Mouse (Mus musculus) CH12.LX (cell line): ENCODE measurements at regions not wholly inside any gene's neighbourhood (a gene's known extent, or its start where the extent isn't known, plus 50 kb on each side); places are given as distances from the start of the nearest gene placed in this dataset.

Experiments
- DNase-seq: peaks from one replicate; pipeline ENCODE4 v3.0.0-alpha.2; 2013; ENCODE audit errors: extremely low read depth
- H3K27ac ChIP-seq: 2 replicates; pipeline ENCODE4 v1.5.1; 2012; ENCODE audit warnings: low read depth, mild to moderate bottlenecking, control low read depth, moderate library complexity; ENCODE audit not compliant: insufficient read depth
- H3K27me3 ChIP-seq: replicated peaks from 2 replicates; pipeline ENCODE3; 2012; ENCODE audit warnings: inconsistent platforms
- H3K36me3 ChIP-seq, 2 experiments: replicated peaks in 1 of 2; 2 replicates each; pipeline versions ENCODE3 to v1.6.1; 2012; ENCODE audit warnings: inconsistent platforms in 1 of 2, low read length in 1 of 2, mild to moderate bottlenecking in 1 of 2, mixed read lengths in 1 of 2, moderate library complexity in 1 of 2; ENCODE audit not compliant: control insufficient read depth in 1 of 2, insufficient read depth in 1 of 2
- H3K4me1 ChIP-seq, 2 experiments: 2 replicates each; pipeline ENCODE4 v1.6.1; 2012; ENCODE audit warnings: inconsistent platforms in 1 of 2, moderate library complexity in 1 of 2; ENCODE audit not compliant: insufficient read depth in 2 of 2, control insufficient read depth in 1 of 2
- H3K4me2 ChIP-seq: 2 replicates; pipeline ENCODE4 v1.6.1; 2012; ENCODE audit warnings: low read depth, mild to moderate bottlenecking, control low read depth; ENCODE audit not compliant: poor library complexity, insufficient read depth, severe bottlenecking
- H3K4me3 ChIP-seq, 3 experiments: fragments of 150-350 bp in 1 of 3; sonication (generic) in 1 of 3; replicated peaks in 1 of 3; 2 replicates each; pipeline versions ENCODE3 to v1.5.1; 2011 to 2012; ENCODE audit warnings: low read depth in 2 of 3, low read length in 2 of 3, mild to moderate bottlenecking in 2 of 3, moderate library complexity in 2 of 3, control low read depth in 1 of 3, improper control_type of control experiment in 1 of 3, inconsistent platforms in 1 of 3, mixed read lengths in 1 of 3; ENCODE audit not compliant: poor library complexity in 1 of 3
- H3K79me2 ChIP-seq: replicated peaks from 2 replicates; pipeline ENCODE4 v1.6.1; 2012; ENCODE audit warnings: mild to moderate bottlenecking, moderate library complexity; ENCODE audit not compliant: control insufficient read depth, poor library complexity, insufficient read depth, severe bottlenecking; ENCODE audit errors: extremely low read depth
- H3K9ac ChIP-seq: 2 replicates; pipeline ENCODE4 v1.6.1; 2012; ENCODE audit warnings: low read depth, mild to moderate bottlenecking, control low read depth, moderate library complexity; ENCODE audit not compliant: insufficient read depth
- H3K9me3 ChIP-seq: replicated peaks from 2 replicates; pipeline ENCODE3; 2012; ENCODE audit warnings: low read length, inconsistent platforms, mixed read lengths
- BHLHE40 ChIP-seq: IDR thresholded peaks from 2 replicates; pipeline ENCODE4 v1.6.1; 2011; ENCODE audit warnings: mild to moderate bottlenecking, low read depth, low read length, improper control_type of control experiment
- CHD1 ChIP-seq: IDR thresholded peaks from 2 replicates; pipeline ENCODE4 v1.6.1; 2012; ENCODE audit warnings: low read depth, low read length, improper control_type of control experiment, inconsistent platforms
- CHD2 ChIP-seq: IDR thresholded peaks from 2 replicates; pipeline ENCODE4 v1.6.1; 2011; ENCODE audit warnings: low read length, improper control_type of control experiment
- CTCF ChIP-seq, 2 experiments: IDR thresholded peaks in 1 of 2; conservative IDR thresholded peaks in 1 of 2; 2 replicates each; pipeline ENCODE4 v1.5.1; 2011 to 2012; ENCODE audit warnings: low read depth in 2 of 2, low read length in 2 of 2, improper control_type of control experiment in 1 of 2, inconsistent platforms in 1 of 2, mild to moderate bottlenecking in 1 of 2, moderate library complexity in 1 of 2
- E2F4 ChIP-seq: IDR thresholded peaks from 2 replicates; pipeline ENCODE4 v1.6.1; 2011; ENCODE audit warnings: low read depth, low read length, improper control_type of control experiment; ENCODE audit not compliant: insufficient replicate concordance
- ELF1 ChIP-seq: IDR thresholded peaks from 2 replicates; pipeline ENCODE4 v1.6.1; 2014; ENCODE audit warnings: low read depth, mild to moderate bottlenecking, inconsistent platforms, low read length, improper control_type of control experiment
- EP300 ChIP-seq: IDR thresholded peaks from 2 replicates; pipeline ENCODE4 v1.6.1; 2011; ENCODE audit warnings: low read length, improper control_type of control experiment
- ETS1 ChIP-seq: conservative IDR thresholded peaks from 2 replicates; pipeline ENCODE4 v1.6.1; 2012; ENCODE audit warnings: low read depth, mild to moderate bottlenecking, inconsistent platforms, low read length, improper control_type of control experiment, moderate library complexity
- HCFC1 ChIP-seq: IDR thresholded peaks from 2 replicates; pipeline ENCODE4 v1.6.1; 2012; ENCODE audit warnings: low read depth, mild to moderate bottlenecking, inconsistent platforms, low read length, improper control_type of control experiment
- IRF4 ChIP-seq: IDR thresholded peaks from 2 replicates; pipeline ENCODE4 v1.6.1; 2014; ENCODE audit warnings: low read depth, mild to moderate bottlenecking, inconsistent platforms, low read length, improper control_type of control experiment
- JUND ChIP-seq: conservative IDR thresholded peaks from 2 replicates; pipeline ENCODE4 v1.6.1; 2011; ENCODE audit warnings: low read depth, low read length, improper control_type of control experiment
- KAT2A ChIP-seq: IDR thresholded peaks from 2 replicates; pipeline ENCODE4 v1.6.1; 2012; ENCODE audit warnings: low read length, improper control_type of control experiment, inconsistent platforms; ENCODE audit not compliant: insufficient replicate concordance
- MAFK ChIP-seq: IDR thresholded peaks from 2 replicates; pipeline ENCODE4 v1.6.1; 2011; ENCODE audit warnings: low read length, improper control_type of control experiment; ENCODE audit not compliant: insufficient replicate concordance
- MAZ ChIP-seq: IDR thresholded peaks from 2 replicates; pipeline ENCODE4 v1.6.1; 2012; ENCODE audit warnings: low read depth, mild to moderate bottlenecking, inconsistent platforms, low read length, improper control_type of control experiment, moderate library complexity
- NELFE ChIP-seq: IDR thresholded peaks from 2 replicates; pipeline ENCODE4 v1.6.1; 2011; ENCODE audit warnings: low read depth, low read length, improper control_type of control experiment
- NRF1 ChIP-seq: IDR thresholded peaks from 2 replicates; pipeline ENCODE4 v1.6.1; 2014; ENCODE audit warnings: low read depth, mild to moderate bottlenecking, inconsistent platforms, low read length, improper control_type of control experiment, moderate library complexity
- PAX5 ChIP-seq: IDR thresholded peaks from 2 replicates; pipeline ENCODE4 v1.6.1; 2012; ENCODE audit warnings: low read length, inconsistent platforms, mixed read lengths
- RCOR1 ChIP-seq: conservative IDR thresholded peaks from 2 replicates; pipeline ENCODE4 v1.6.1; 2012; ENCODE audit warnings: low read depth, mild to moderate bottlenecking, inconsistent platforms, low read length, improper control_type of control experiment
- SIN3A ChIP-seq: IDR thresholded peaks from 2 replicates; pipeline ENCODE4 v1.6.1; 2012; ENCODE audit warnings: low read length, improper control_type of control experiment, inconsistent platforms
- USF2 ChIP-seq: conservative IDR thresholded peaks from 2 replicates; pipeline ENCODE4 v1.6.1; 2011; ENCODE audit warnings: low read depth, low read length, improper control_type of control experiment
- ZC3H11A ChIP-seq: IDR thresholded peaks from 2 replicates; pipeline ENCODE4 v1.6.1; 2012; ENCODE audit warnings: low read depth, mild to moderate bottlenecking, inconsistent platforms, low read length, improper control_type of control experiment
- ZMIZ1 ChIP-seq: IDR thresholded peaks from 2 replicates; pipeline ENCODE4 v1.6.1; 2012; ENCODE audit warnings: low read depth, mild to moderate bottlenecking, inconsistent platforms, low read length, improper control_type of control experiment
- ZNF384 ChIP-seq: IDR thresholded peaks from 2 replicates; pipeline ENCODE4 v1.6.1; 2012; ENCODE audit warnings: low read depth, low read length, improper control_type of control experiment, inconsistent platforms
- dilution Hi-C: fragments of 300-500 bp; cut with MboI; formaldehyde crosslinking; loops from 2 replicates; pipeline ENCODE4 v1.14.3; 2020; ENCODE audit warnings: low sequenced_read_pairs; ENCODE audit not compliant: extremely low pct_unique_long_range_greater_than_20kb, extremely low pct_ligation_motif_present
- in situ Hi-C: fragments of 300-500 bp; cut with MboI; formaldehyde crosslinking; loops from 3 replicates; pipeline ENCODE4 v1.14.3; 2019; ENCODE audit warnings: low sequenced_read_pairs, low pct_ligation_motif_present, low pct_unique_long_range_greater_than_20kb, mixed read lengths

DNA sequence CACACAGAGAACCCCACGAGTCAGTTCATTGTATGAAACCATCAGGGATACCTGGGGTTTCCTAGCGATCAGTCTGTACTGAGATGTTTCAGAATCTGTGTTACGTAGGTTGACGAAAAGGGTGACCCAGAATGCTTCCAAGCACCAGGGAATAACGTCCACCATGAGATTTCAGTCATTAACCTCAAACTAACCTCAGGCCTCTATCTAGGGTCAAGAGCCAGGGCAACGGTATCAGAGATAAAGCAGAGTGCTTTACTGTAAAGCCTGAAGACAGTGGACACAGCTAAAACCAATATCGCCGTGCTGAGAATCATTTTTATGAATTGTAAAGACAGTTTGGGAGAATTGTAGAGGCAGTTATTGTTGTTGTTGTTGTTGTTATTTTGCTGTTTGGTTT lies 52.9 kb upstream of the Errfi1 start:
- no peaks in the 10 kb centered on the region for H3K9me3 ChIP-seq
- dilution Hi-C loops, result no loop called here

GRCm38 (mm10) chr4:150799550-150800398 lies 53.9 kb upstream of the Errfi1 start:
- H3K4me3 ChIP-seq, result no peak overlapping the region
- 0 out of 2 replicates have a peak overlapping the region, but pooled peaks have one; percentile 5 for H3K9ac ChIP-seq
- H3K27me3 ChIP-seq, result no peaks in the 10 kb centered on the region
- peak; percentile 68 for DNase-seq
- peaks cover 3 to 18% of the 10 kb centered on the region in 2 experiments; a peak in 3 of 4 replicates for H3K4me1 ChIP-seq
- dilution Hi-C loops (no loop called here), in situ Hi-C loops (no loop called here)
- no peaks in the 10 kb centered on the region for H3K9me3 ChIP-seq
- no peaks in the 10 kb centered on the region for H3K79me2 ChIP-seq
- TF ChIP-seq E2F4, result no peak
- TF ChIP-seq ELF1, result no peak
- peak; percentile 90 for TF ChIP-seq ZNF384
- TF ChIP-seq BHLHE40, result peak; percentile 95
- TF ChIP-seq JUND, result peak; percentile 15; the same call in 1 of the 2 replicates
- no peak for TF ChIP-seq MAZ
- TF ChIP-seq SIN3A, result no peak; the same call in 1 of the 2 replicates
- TF ChIP-seq NELFE, result no peak
- TF ChIP-seq CTCF (conservative IDR thresholded peaks at IDR 0.05 in 1 of 2, IDR thresholded peaks at IDR 0.05 in 1 of 2; ENCODE audit: low read depth in 2 of 2, low read length in 2 of 2), result no peak
- no peak for TF ChIP-seq NRF1
- no peak for TF ChIP-seq USF2
- TF ChIP-seq KAT2A, result no peak
- peak; percentile 61; the same call in 1 of the 2 replicates for TF ChIP-seq IRF4
- TF ChIP-seq RCOR1, result no peak
- no peak for TF ChIP-seq MAFK
- peak; percentile 64 for TF ChIP-seq EP300
- no peak for TF ChIP-seq HCFC1
- TF ChIP-seq ETS1, result peak; percentile 46
- no peak for TF ChIP-seq CHD1
- no peaks in the 10 kb centered on the region for H3K36me3 ChIP-seq
- peak overlapping the region; percentile 75 for H3K4me2 ChIP-seq
- no peak overlapping the region for H3K27ac ChIP-seq

More for the DNA sequence above, 52.9 kb upstream of the Errfi1 start:
- Histone ChIP-seq H3K79me2 (no peaks in the 10 kb centered on the region), H3K9ac (no peak overlapping the region), H3K4me1 (peaks cover 3 to 18% of the 10 kb centered on the region in 2 experiments; a peak in 3 of 4 replicates), H3K4me3 (no peak overlapping the region), H3K36me3 (no peaks in the 10 kb centered on the region), H3K4me2 (no peak overlapping the region), H3K27ac (no peak overlapping the region), H3K27me3 (no peaks in the 10 kb centered on the region)
- DNase-seq, result no peak
- in situ Hi-C loops, result no loop called here
- TF ChIP-seq ZNF384, result no peak
- TF ChIP-seq CHD2, result no peak
- TF ChIP-seq JUND, result no peak
- no peak for TF ChIP-seq PAX5
- TF ChIP-seq ZC3H11A, result no peak
- no peak for TF ChIP-seq ZMIZ1
